Mouse (Mus musculus) left cerebral cortex, adult 18-20 months (tissue): ENCODE measurements around the gene Eif2ak2. TPM values are rescaled to one million over a fixed set of nuclear protein-coding genes. Genes with fewer than 3 reads are reported as not detected.

Source experiments
- DNase-seq, 2 experiments: peaks; one replicate each; pipeline ENCODE4 v3.0.0; 2021 to 2022; ENCODE audit warnings: low spot score in 2 of 2, mixed read lengths in 1 of 2
- total RNA-seq, 2 experiments: library from RNA; stranded (reverse); gene quantifications; 2 replicates each; pipeline ENCODE4 v1.2.3; 2021

Eif2ak2 gene
- total RNA-seq, 2 experiments from 2014 or later, result 4.3 to 5.0 TPM

DNA sequence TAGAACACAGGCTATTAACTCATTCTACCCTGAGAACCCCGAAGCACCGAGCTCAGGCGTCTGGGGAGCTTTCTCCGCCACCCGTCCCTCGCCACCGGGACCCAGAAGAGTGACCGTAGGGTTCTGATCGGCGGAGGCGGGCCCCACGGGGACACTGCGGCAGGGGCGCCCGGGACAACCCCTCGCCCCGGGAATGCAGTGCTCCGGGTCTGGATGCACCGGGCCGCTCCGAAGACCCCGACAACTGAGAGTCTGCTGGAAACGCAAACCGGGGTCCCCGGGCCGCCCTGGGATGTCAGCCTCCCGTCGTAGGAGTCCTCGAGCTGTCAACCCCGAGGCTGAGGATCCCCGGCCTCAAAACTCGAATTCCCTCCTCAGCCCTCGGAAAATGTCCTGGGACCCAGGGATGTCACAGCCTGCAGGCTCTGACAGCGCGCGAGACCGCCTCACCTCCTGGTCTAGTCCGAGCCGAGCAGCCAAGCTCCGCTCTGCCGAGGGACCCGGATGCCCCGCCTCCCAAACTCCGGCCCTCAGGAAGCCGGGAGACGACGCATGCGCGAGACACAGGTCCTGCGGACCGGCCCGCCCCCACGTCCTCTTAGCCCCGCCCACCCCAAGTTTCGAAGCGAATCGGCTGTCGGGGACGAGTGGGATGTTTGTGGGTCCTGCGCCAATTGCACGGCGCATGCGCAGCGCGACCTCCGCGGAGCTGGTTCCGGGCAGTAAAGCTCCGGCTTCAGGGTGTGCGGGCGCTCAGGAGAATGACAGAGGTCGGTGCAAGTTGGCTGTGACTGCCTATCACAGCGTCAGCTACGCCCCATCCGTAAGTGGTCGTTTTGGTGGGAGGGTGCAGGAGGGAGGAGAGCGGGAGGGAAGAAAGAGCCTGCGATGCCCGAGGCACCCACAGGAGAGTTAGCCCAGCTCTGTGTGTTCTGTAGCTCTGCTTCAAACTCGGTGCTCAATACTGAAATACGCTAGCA is 47.2 kb downstream of the Eif2ak2 start, which contains the start of the genes Heatr5b and Gpatch11:
TSS of gene Heatr5b (minus strand) at position 509 of the 980 bp plus-strand sequence.
TSS of gene Gpatch11 (plus strand) at position 712 of the 980 bp plus-strand sequence.
- peak; percentile 99 for DNase-seq

- DNase-seq, result no peak
These were observed 58.0 kb downstream of the Eif2ak2 start for GRCm38 (mm10) chr17:78824346-78824745.

- no peak for DNase-seq
These were observed 72.8 kb downstream of the Eif2ak2 start for GRCm38 (mm10) chr17:78809582-78809981.

DNA sequence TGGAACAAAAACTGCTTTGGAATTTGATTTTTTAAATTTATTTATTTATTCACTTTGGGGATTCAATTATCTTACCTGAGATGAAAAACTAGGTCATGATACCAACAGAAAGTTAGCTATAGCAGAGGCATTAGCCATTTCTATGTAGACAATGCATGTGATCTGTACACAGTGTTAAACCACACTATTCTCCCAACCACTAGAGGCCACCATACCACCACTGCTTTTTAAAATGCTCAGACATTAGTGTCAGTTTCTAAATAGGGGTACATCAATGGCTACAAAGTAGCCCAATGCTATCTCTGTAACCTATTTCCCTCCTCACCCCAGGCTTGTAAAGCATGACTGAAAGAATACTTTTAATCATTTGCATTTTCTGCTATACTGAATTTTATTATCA is 73.4 kb downstream of the Eif2ak2 start:
- no peak for DNase-seq

Other genes starting within 250 kb of the Eif2ak2 start
- gene Strn, start 145.4 kb downstream of the Eif2ak2 start, total RNA-seq, result 10 to 100 TPM; 58.8 to 68.7 TPM
- gene Heatr5b, start 47.2 kb downstream of the Eif2ak2 start, total RNA-seq, result 10 to 100 TPM; 49.5 to 53.4 TPM
- 10 to 100 TPM; 37.4 to 44.6 TPM for gene Gpatch11, start 47.0 kb downstream of the Eif2ak2 start, total RNA-seq
- gene Sult6b1, start 24.4 kb upstream of the Eif2ak2 start, total RNA-seq, result not detected
- 10 to 100 TPM; 24.0 to 29.4 TPM for gene Cebpzos, start 33.9 kb upstream of the Eif2ak2 start, total RNA-seq
- gene Cebpz, start 54.5 kb upstream of the Eif2ak2 start, total RNA-seq, result 10 to 100 TPM; 36.2 to 36.3 TPM
- gene Ndufaf7, start 54.6 kb upstream of the Eif2ak2 start, total RNA-seq, result 10 to 100 TPM; 62.9 to 67.4 TPM
- 1 to 10 TPM; 9.3 to 10.0 TPM for gene Prkd3, start 138.2 kb upstream of the Eif2ak2 start, total RNA-seq
- 10 to 100 TPM in 1 of 2 experiments, 1 to 10 TPM in 1; 8.3 to 10.3 TPM for gene Qpct, start 169.3 kb upstream of the Eif2ak2 start, total RNA-seq